Mouse (Mus musculus) olfactory bulb, adult 2 months (tissue): ENCODE data around the gene Nfat5.

Source experiments
- CTCF ChIP-seq: fragments of 200-500 bp; IDR thresholded peaks from 2 replicates; pipeline ENCODE4 v1.5.1; 2012; ENCODE audit warnings: low read depth, mild to moderate bottlenecking, low read length, moderate library complexity; ENCODE audit not compliant: insufficient read depth
- POLR2A ChIP-seq: fragments of 200-500 bp; IDR thresholded peaks from 2 replicates; pipeline ENCODE4 v1.6.1; 2012; ENCODE audit warnings: mild to moderate bottlenecking, low read depth, low read length, moderate library complexity; ENCODE audit not compliant: insufficient read depth

GRCm38 (mm10) chr8:107377346-107377745, 84.1 kb downstream of the Nfat5 start:
- no peak for TF ChIP-seq POLR2A
- no peak for TF ChIP-seq CTCF
